Mouse (Mus musculus) splenic B cell, adult 2 months (primary cell): Measurements from ENCODE around the gene Gm14408.
A peak's percentile ranks its signal among the peaks of the same experiment; 100 is the strongest.
"Not testable (repeated sequence)": the region's sequence is repeated elsewhere in the genome, so short reads cannot be mapped to it uniquely, and the experiment has no call there.

Experiments
- DNase-seq: peaks from one replicate; pipeline ENCODE4 v3.0.0-alpha.2; 2011; ENCODE audit warnings: low read depth, low spot score
- H3K27me3 ChIP-seq: 2 replicates; pipeline ENCODE4 v1.6.1; 2012; ENCODE audit warnings: mild to moderate bottlenecking, low read length, moderate library complexity, mixed read lengths; ENCODE audit not compliant: control insufficient read depth, poor library complexity, insufficient read depth, severe bottlenecking
- H3K36me3 ChIP-seq: 2 replicates; pipeline ENCODE4 v1.6.1; 2012; ENCODE audit warnings: mild to moderate bottlenecking, low read length, moderate library complexity, mixed read lengths; ENCODE audit not compliant: control insufficient read depth, poor library complexity, insufficient read depth, severe bottlenecking

Gm14408 gene

DNA sequence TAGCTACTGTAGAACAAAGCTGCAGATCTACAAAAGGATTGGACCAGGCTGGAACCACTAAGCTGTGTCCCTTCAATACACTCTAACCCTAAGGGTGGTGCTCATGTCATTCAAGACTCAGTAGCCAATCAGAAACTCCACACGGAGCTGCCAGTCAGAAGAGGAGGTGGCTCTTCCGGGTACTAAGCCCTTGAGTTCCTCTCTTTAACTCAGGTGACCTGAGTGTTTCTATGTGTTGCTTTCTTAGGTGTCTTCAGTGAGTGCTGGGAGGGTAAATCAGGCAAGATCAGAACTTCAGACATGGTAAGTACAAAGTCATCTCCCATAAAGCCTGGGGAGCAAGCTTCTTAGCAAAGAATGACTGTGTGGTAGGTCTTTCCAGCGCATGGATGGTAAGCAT, at the start of gene Gm14408:
Gene Gm14408, plus strand, starts transcription at position 301 of the 400 bp plus-strand sequence.
- not testable (repeated sequence) for DNase-seq, H3K27me3 ChIP-seq, H3K36me3 ChIP-seq

- H3K36me3 ChIP-seq, H3K27me3 ChIP-seq, DNase-seq: not testable (repeated sequence)
Observed at GRCm38 (mm10) chr2:176798312-176798711, 32.6 kb upstream of the Gm14408 start, which contains the start of gene Gm14295. Gm14295 (plus strand) TSS chr2:176798612.

- not testable (repeated sequence) for H3K36me3 ChIP-seq, H3K27me3 ChIP-seq
- peak; percentile 0 for DNase-seq
Observed at GRCm38 (mm10) chr2:176798785-176799184, 32.2 kb upstream of the Gm14408 start.
